Mouse (Mus musculus) liver, embryonic 15.5 days (tissue): Measurements from ENCODE around the gene Tmem268. TPM values are rescaled to one million over a fixed set of nuclear protein-coding genes. Genes with fewer than 3 reads are reported as not detected.

ENCODE experiments used
- ATAC-seq: fragments of 200-750 bp; cut with Nextera tagmentation; 2 replicates; pipeline ENCODE4 v1.8.0; 2017; ENCODE audit warnings: moderate number of reproducible peaks, mild to moderate bottlenecking, moderate library complexity; ENCODE audit not compliant: insufficient read depth
- H3K27ac ChIP-seq: fragments of 300-500 bp; sonication (generic); replicated peaks from 2 replicates; pipeline ENCODE4 v1.5.1; 2015; ENCODE audit warnings: mild to moderate bottlenecking, inconsistent platforms
- H3K27me3 ChIP-seq: fragments of 300-500 bp; sonication (generic); 2 replicates; pipeline ENCODE4 v1.6.1; 2015; ENCODE audit warnings: mild to moderate bottlenecking, inconsistent platforms
- H3K36me3 ChIP-seq: fragments of 300-500 bp; sonication (generic); replicated peaks from 2 replicates; pipeline ENCODE4 v1.6.1; 2015; ENCODE audit warnings: moderate library complexity, mild to moderate bottlenecking, inconsistent platforms
- H3K4me1 ChIP-seq: fragments of 300-500 bp; sonication (generic); replicated peaks from 2 replicates; pipeline ENCODE4 v1.6.1; 2015; ENCODE audit warnings: inconsistent platforms
- H3K4me2 ChIP-seq: fragments of 300-500 bp; sonication (generic); 2 replicates; pipeline ENCODE4 v1.6.1; 2015; ENCODE audit warnings: moderate library complexity, mild to moderate bottlenecking, inconsistent platforms
- H3K4me3 ChIP-seq: fragments of 300-500 bp; sonication (generic); replicated peaks from 2 replicates; pipeline ENCODE4 v1.5.1; 2015; ENCODE audit warnings: mild to moderate bottlenecking, inconsistent platforms
- H3K9ac ChIP-seq: fragments of 300-500 bp; sonication (generic); 2 replicates; pipeline ENCODE4 v1.6.1; 2015; ENCODE audit warnings: moderate library complexity, mild to moderate bottlenecking, inconsistent platforms
- H3K9me3 ChIP-seq: fragments of 300-500 bp; sonication (generic); replicated peaks from 2 replicates; pipeline ENCODE4 v1.6.1; 2016; ENCODE audit warnings: inconsistent platforms
- WGBS: fragments of 180-500 bp; shearing (Covaris S2); methylation state at CpG from one replicate; pipeline ENCODE4 v1.1.7; 2015; ENCODE audit warnings: mixed read lengths; ENCODE audit not compliant: insufficient replicate concordance; 5-methylcytosine and 5-hydroxymethylcytosine counted together
- polyA plus RNA-seq: library from polyadenylated mRNA; unstranded; fragments of >200 nt; fragmentation: Nextera tagmentation; extraction: Ambion mirVana; gene quantifications from 2 replicates; pipeline ENCODE4 v1.2.1, GENCODE M21; 2015

The Tmem268 gene
- polyA plus RNA-seq, 1 experiment from 2014 or later, result 9.6 TPM

- Histone ChIP-seq H3K9ac (no peak within 1 kb of the TSS), H3K4me2 (no peak within 1 kb of the TSS), H3K9me3 (no peaks in the 10 kb centered on the region), H3K36me3 (no peaks in the 10 kb centered on the region), H3K27ac (no peak within 1 kb of the TSS), H3K4me1 (no peaks in the 10 kb centered on the region), H3K4me3 (no peak within 1 kb of the TSS), H3K27me3 (no peaks in the 10 kb centered on the region)
- WGBS, result 44% methylated on average over 3 of the region's 3 CpGs
- no peak for ATAC-seq
Measured at GRCm38 (mm10) chr4:63604945-63605344, 46.4 kb downstream of the Tmem268 start, which contains the start of gene Gm11213. TSS of gene Gm11213 (minus strand) at chr4:63605261.

- 74% methylated on average over 3 of the region's 3 CpGs for WGBS
- no peaks in the 10 kb centered on the region for H3K9me3 ChIP-seq
- no peaks in the 10 kb centered on the region for H3K4me1 ChIP-seq
- no peak overlapping the region for H3K27ac ChIP-seq
- no peaks in the 10 kb centered on the region for H3K36me3 ChIP-seq
- no peak overlapping the region for H3K4me3 ChIP-seq
- no peak overlapping the region for H3K4me2 ChIP-seq
- no peak for ATAC-seq
- H3K9ac ChIP-seq, result no peak overlapping the region
- no peaks in the 10 kb centered on the region for H3K27me3 ChIP-seq
Measured at GRCm38 (mm10) chr4:63605545-63605944, 47.0 kb downstream of the Tmem268 start.

GRCm38 (mm10) chr4:63605968-63606367 lies 47.4 kb downstream of the Tmem268 start:
- no peak overlapping the region for H3K4me2 ChIP-seq

GRCm38 (mm10) chr4:63608391-63608790 lies 49.8 kb downstream of the Tmem268 start:
- no peak overlapping the region for H3K9ac ChIP-seq
- WGBS, result 68% methylated on average over 7 of the region's 7 CpGs
- ATAC-seq, result no peak

More at GRCm38 (mm10) chr4:63605968-63606367, 47.4 kb downstream of the Tmem268 start:
- no peak overlapping the region for H3K4me3 ChIP-seq
- H3K9ac ChIP-seq, result no peak overlapping the region
- H3K27ac ChIP-seq, result no peak overlapping the region
- no peaks in the 10 kb centered on the region for H3K36me3 ChIP-seq
- no peaks in the 10 kb centered on the region for H3K4me1 ChIP-seq
- H3K27me3 ChIP-seq, result no peaks in the 10 kb centered on the region
- no peaks in the 10 kb centered on the region for H3K9me3 ChIP-seq
- ATAC-seq, result no peak
- WGBS, result 58% methylated on average over 1 of the region's 1 CpGs

GRCm38 (mm10) chr4:63621861-63622260 lies 63.3 kb downstream of the Tmem268 start:
- H3K9ac ChIP-seq, result no peak overlapping the region
- H3K4me2 ChIP-seq, result no peak overlapping the region
- H3K4me1 ChIP-seq, result no peaks in the 10 kb centered on the region
- no peak for ATAC-seq
- H3K4me3 ChIP-seq, result no peak overlapping the region
- H3K36me3 ChIP-seq, result no peaks in the 10 kb centered on the region
- no peak overlapping the region for H3K27ac ChIP-seq
- H3K9me3 ChIP-seq, result no peaks in the 10 kb centered on the region
- H3K27me3 ChIP-seq, result no peaks in the 10 kb centered on the region
- 66% methylated on average over 2 of the region's 2 CpGs for WGBS

More at GRCm38 (mm10) chr4:63608391-63608790, 49.8 kb downstream of the Tmem268 start:
- no peak overlapping the region for H3K4me3 ChIP-seq
- H3K27ac ChIP-seq, result no peak overlapping the region
- no peak overlapping the region for H3K4me2 ChIP-seq
- H3K4me1 ChIP-seq, result no peaks in the 10 kb centered on the region
- H3K36me3 ChIP-seq, result no peaks in the 10 kb centered on the region
- no peaks in the 10 kb centered on the region for H3K27me3 ChIP-seq
- H3K9me3 ChIP-seq, result no peaks in the 10 kb centered on the region

- Histone ChIP-seq H3K4me1 (no peaks in the 10 kb centered on the region), H3K9me3 (no peaks in the 10 kb centered on the region), H3K36me3 (no peaks in the 10 kb centered on the region), H3K4me3 (no peak within 1 kb of the TSS), H3K27ac (no peak within 1 kb of the TSS), H3K27me3 (no peaks in the 10 kb centered on the region), H3K9ac (no peak within 1 kb of the TSS), H3K4me2 (no peak within 1 kb of the TSS)
- 50% methylated on average over 5 of the region's 5 CpGs for WGBS
- ATAC-seq, result no peak
Measured at GRCm38 (mm10) chr4:63622378-63622835, 63.8 kb downstream of the Tmem268 start, which contains the start of gene Tex48. TSS of gene Tex48 (minus strand) at chr4:63622428.

- peak; percentile 47; the same call in 1 of the 2 replicates for ATAC-seq
- H3K4me3 ChIP-seq, result no peak overlapping the region
- WGBS, result 21% methylated on average over 3 of the region's 3 CpGs
Measured at GRCm38 (mm10) chr4:63625563-63626080, 67.0 kb downstream of the Tmem268 start.

GRCm38 (mm10) chr4:63627111-63627510 lies 68.5 kb downstream of the Tmem268 start:
- Histone ChIP-seq H3K4me1 (no peaks in the 10 kb centered on the region), H3K9ac (no peak overlapping the region), H3K27me3 (no peaks in the 10 kb centered on the region), H3K9me3 (no peaks in the 10 kb centered on the region), H3K36me3 (no peaks in the 10 kb centered on the region), H3K4me2 (no peak overlapping the region), H3K4me3 (no peak overlapping the region), H3K27ac (no peak overlapping the region)
- WGBS, result 63% methylated on average over 8 of the region's 8 CpGs
- ATAC-seq, result no peak

More at GRCm38 (mm10) chr4:63625563-63626080, 67.0 kb downstream of the Tmem268 start:
- Histone ChIP-seq H3K4me2 (no peak overlapping the region), H3K36me3 (no peaks in the 10 kb centered on the region), H3K4me1 (no peaks in the 10 kb centered on the region), H3K27me3 (no peaks in the 10 kb centered on the region), H3K9ac (no peak overlapping the region), H3K9me3 (no peaks in the 10 kb centered on the region), H3K27ac (no peak overlapping the region)

- Histone ChIP-seq H3K4me3 (no peak overlapping the region), H3K4me2 (no peak overlapping the region), H3K27me3 (no peaks in the 10 kb centered on the region), H3K9ac (no peak overlapping the region), H3K9me3 (no peaks in the 10 kb centered on the region), H3K4me1 (no peaks in the 10 kb centered on the region), H3K27ac (no peak overlapping the region), H3K36me3 (no peaks in the 10 kb centered on the region)
- WGBS, result 67% methylated on average over 2 of the region's 2 CpGs
- no peak for ATAC-seq
Measured at GRCm38 (mm10) chr4:63633181-63633580, 74.6 kb downstream of the Tmem268 start.

Other genes starting within 250 kb of the Tmem268 start
- 0.50 and 0.77 TPM in 2 replicates for gene Orm1, start 214.2 kb upstream of the Tmem268 start, polyA plus RNA-seq
- gene Orm3, start 202.6 kb upstream of the Tmem268 start, polyA plus RNA-seq, result not detected in 2 replicates
- gene Orm2, start 196.3 kb upstream of the Tmem268 start, polyA plus RNA-seq, result not detected in 2 replicates
- 4.8 and 5.7 TPM in 2 replicates for gene Akna, start 155.4 kb upstream of the Tmem268 start, polyA plus RNA-seq
- gene Whrn, start 62.8 kb upstream of the Tmem268 start, polyA plus RNA-seq, result 0.16 and 0.39 TPM in 2 replicates
- 125 and 128 TPM in 2 replicates for gene Atp6v1g1, start 14.0 kb upstream of the Tmem268 start, polyA plus RNA-seq
- not detected in 2 replicates for gene Gm11213, start 46.5 kb downstream of the Tmem268 start, polyA plus RNA-seq
- gene Tex48, start 63.6 kb downstream of the Tmem268 start, polyA plus RNA-seq, result not detected in 2 replicates
- gene Gm11214, start 104.6 kb downstream of the Tmem268 start, polyA plus RNA-seq, result not detected in 2 replicates
- 0.09 and 0.14 TPM in 2 replicates for gene Tnfsf15, start 186.3 kb downstream of the Tmem268 start, polyA plus RNA-seq